Mouse (Mus musculus): ENCODE results near the gene Kif1bp.

DNA sequence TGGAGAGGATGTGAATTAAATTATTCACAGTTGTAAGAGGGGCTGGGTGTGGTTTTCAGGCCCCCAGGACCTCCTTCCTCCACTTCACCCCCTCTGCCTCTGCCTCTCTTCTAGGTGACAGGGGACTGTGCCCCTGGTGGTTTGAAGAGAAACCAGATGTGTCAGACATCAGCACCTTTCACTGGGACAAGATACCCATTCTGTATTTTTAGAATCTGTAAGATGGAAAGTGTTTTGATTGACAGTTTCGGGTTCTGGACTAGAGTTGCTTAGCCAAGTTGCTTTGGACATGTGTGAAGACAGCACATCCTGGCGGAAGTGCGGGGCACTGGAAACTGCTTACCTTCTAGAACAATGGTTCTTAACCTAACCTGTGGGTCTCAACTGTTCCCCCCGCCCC lies 33.9 kb downstream of the Kif1bp start:
- no peak for TF ChIP-seq POLR2A (IDR thresholded peaks at IDR 0.05; ENCODE audit: insufficient read depth, low read length)
- no peak for TF ChIP-seq CTCF (IDR thresholded peaks at IDR 0.05; ENCODE audit: low read depth, low read length)
